ENCODE assay signal across 12 mouse cellular contexts in the genomic region with DNA sequence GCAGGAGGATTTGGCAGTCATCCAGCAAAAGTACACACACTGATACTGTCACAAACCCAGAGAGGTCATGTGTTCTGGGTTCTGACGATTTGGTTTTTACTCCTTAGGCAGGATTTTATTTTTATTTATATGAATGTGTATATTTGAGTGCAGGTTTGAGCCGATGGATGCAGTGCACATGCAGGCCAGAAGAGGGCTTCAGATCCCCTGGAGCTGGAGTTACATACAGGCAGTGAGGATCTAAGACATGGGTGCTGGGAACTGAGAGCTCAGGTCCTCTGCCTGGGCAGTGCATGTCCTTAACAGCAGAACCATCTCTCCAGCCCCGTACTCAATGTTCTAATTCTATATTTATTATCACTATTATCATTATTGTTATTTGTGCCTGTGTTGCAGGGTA.
DNase-seq lines count a peak whose midpoint lies in the region; ATAC-seq and TF ChIP-seq lines count a peak whose summit lies in the region.
"Had no signal": no experiment of that assay in that cellular context is flagged by ENCODE, and none has a peak within 500 bp of the region (broad histone marks: within the 10 kb centered on the region; RNA-seq: fewer than 3 reads in every experiment).

No protein-coding gene starts in this region.

- H3K9ac ChIP-seq in forebrain, postnatal 0 days = no peak overlapping the region
- no peak overlapping the region for H3K9ac ChIP-seq in forebrain, embryonic 13.5 days
- no peak overlapping the region for H3K9ac ChIP-seq in ES-E14 (ENCODE audit: insufficient read depth, low read depth, low read length, poor library complexity, severe bottlenecking)
- H3K9ac ChIP-seq: embryonic facial prominence, embryonic 12.5 days had no signal

- no peaks in the 10 kb centered on the region for H3K27me3 ChIP-seq in forebrain, postnatal 0 days (ENCODE audit: insufficient read depth, low read length)
- H3K27me3 ChIP-seq in forebrain, embryonic 13.5 days = no peaks in the 10 kb centered on the region
- H3K27me3 ChIP-seq: embryonic facial prominence, embryonic 12.5 days had no signal

- ATAC-seq in forebrain, postnatal 0 days = no peak
- no peak for ATAC-seq in forebrain, embryonic 13.5 days

- no peak for TF ChIP-seq POLR2A in cortical plate, adult 2 months (IDR thresholded peaks at IDR 0.05; ENCODE audit: extremely low read depth, insufficient read depth, low read length)

- peaks cover 10% of the 10 kb centered on the region; the same call in 1 of the 2 replicates for H3K4me1 ChIP-seq in forebrain, postnatal 0 days (ENCODE audit: insufficient read depth)
- peaks cover 15% of the 10 kb centered on the region for H3K4me1 ChIP-seq in forebrain, embryonic 13.5 days
- no peaks in the 10 kb centered on the region for H3K4me1 ChIP-seq in ES-E14 (ENCODE audit: control insufficient read depth in 2 of 2, insufficient read depth in 2 of 2, low read length in 2 of 2, poor library complexity in 1 of 2)
- peaks cover 8% of the 10 kb centered on the region; the same call in 1 of the 2 replicates for H3K4me1 ChIP-seq in cortical plate, adult 2 months (ENCODE audit: control insufficient read depth, insufficient read depth, low read length)

- DNase-seq in forebrain, postnatal 0 days = no peak
- no peak for DNase-seq in left cerebral cortex, adult 2 months (ENCODE audit: extremely low spot score in 1 of 2, low spot score in 2 of 2)
- no peak for DNase-seq in left cerebral cortex, postnatal 4 days
- DNase-seq in ES-E14 (ENCODE audit: low read depth, low spot score) = peak; percentile 15
- DNase-seq in frontal cortex, postnatal 14 days (ENCODE audit: low spot score in 2 of 2) = no peak
- DNase-seq in layer of hippocampus, adult 18-20 months (ENCODE audit: low spot score in 2 of 2) = no peak
- DNase-seq: gastrocnemius, postnatal 36 days; right cerebral cortex, postnatal 25 days; thymus, postnatal 14 days had no signal

- H3K27ac ChIP-seq in forebrain, postnatal 0 days (ENCODE audit: low read depth, low read length) = no peak overlapping the region
- H3K27ac ChIP-seq in forebrain, embryonic 13.5 days = no peak overlapping the region
- no peak overlapping the region for H3K27ac ChIP-seq in left cerebral cortex, adult 2 months
- no peak overlapping the region for H3K27ac ChIP-seq in ES-E14 (ENCODE audit: insufficient read depth, low read depth, low read length, poor library complexity, severe bottlenecking)
- no peak overlapping the region for H3K27ac ChIP-seq in cortical plate, adult 2 months (ENCODE audit: insufficient read depth, low read length)
- H3K27ac ChIP-seq: embryonic facial prominence, embryonic 12.5 days had no signal

- H3K9me3 ChIP-seq in forebrain, postnatal 0 days (ENCODE audit: low read length) = no peaks in the 10 kb centered on the region
- no peaks in the 10 kb centered on the region for H3K9me3 ChIP-seq in forebrain, embryonic 13.5 days (replicated peaks)
- no peaks in the 10 kb centered on the region for H3K9me3 ChIP-seq in ES-E14 (ENCODE audit: control insufficient read depth, insufficient read depth, low read depth, low read length)
- H3K9me3 ChIP-seq: embryonic facial prominence, embryonic 12.5 days had no signal

- intact Hi-C loops in left cerebral cortex, adult 2 months (cut with DNase I) = no loop called here
- intact Hi-C loops in left cerebral cortex, postnatal 4 days (cut with DNase I) = no loop called here

- TF ChIP-seq CTCF in forebrain, postnatal 0 days (IDR thresholded peaks at IDR 0.05; ENCODE audit: low read depth) = peak; percentile 36; the same call in 1 of the 2 replicates
- peak; percentile 55 for TF ChIP-seq CTCF in left cerebral cortex, adult 2 months (IDR thresholded peaks at IDR 0.05)
- peak; percentile 36 for TF ChIP-seq CTCF in cortical plate, adult 2 months (IDR thresholded peaks at IDR 0.05; ENCODE audit: extremely low read depth, insufficient read depth, low read length)

- WGBS in forebrain, postnatal 0 days = 71% methylated on average over 3 of the region's 3 CpGs
- WGBS in forebrain, embryonic 13.5 days = 71% methylated on average over 3 of the region's 3 CpGs

- H3K36me3 ChIP-seq in forebrain, postnatal 0 days (ENCODE audit: insufficient read depth) = no peaks in the 10 kb centered on the region
- no peaks in the 10 kb centered on the region for H3K36me3 ChIP-seq in forebrain, embryonic 13.5 days (ENCODE audit: poor library complexity, severe bottlenecking)
- H3K36me3 ChIP-seq in ES-E14 (ENCODE audit: control insufficient read depth, insufficient read depth, low read length, poor library complexity, severe bottlenecking) = no peaks in the 10 kb centered on the region
- H3K36me3 ChIP-seq: embryonic facial prominence, embryonic 12.5 days had no signal

- no peak overlapping the region for H3K4me3 ChIP-seq in forebrain, postnatal 0 days (ENCODE audit: low read depth, low read length)
- no peak overlapping the region for H3K4me3 ChIP-seq in forebrain, embryonic 13.5 days
- no peak overlapping the region for H3K4me3 ChIP-seq in left cerebral cortex, adult 2 months
- no peak overlapping the region for H3K4me3 ChIP-seq in ES-E14 (ENCODE audit: insufficient read depth in 1 of 2, low read depth in 1 of 2, low read length in 2 of 2, poor library complexity in 1 of 2, severe bottlenecking in 1 of 2)
- no peak overlapping the region for H3K4me3 ChIP-seq in cortical plate, adult 2 months (ENCODE audit: insufficient read depth, low read length)
- H3K4me3 ChIP-seq: embryonic facial prominence, embryonic 12.5 days had no signal

- H3K4me2 ChIP-seq in forebrain, postnatal 0 days (ENCODE audit: low read depth) = no peak overlapping the region
- H3K4me2 ChIP-seq in forebrain, embryonic 13.5 days = no peak overlapping the region
- H3K4me2 ChIP-seq: embryonic facial prominence, embryonic 12.5 days had no signal

- in situ Hi-C loops in ES-E14 (cut with MboI; ENCODE audit: low sequenced_read_pairs in 2 of 2, unreplicated experiment in 2 of 2) = no loop called here

TF ChIP-seq in ES-E14, 5 proteins besides CTCF, POLR2A, EP300 and RAD21:
- no peak for TF ChIP-seq ZNF384 (IDR thresholded peaks at IDR 0.05; ENCODE audit: low read depth, low read length)
- TF ChIP-seq HCFC1 (IDR thresholded peaks at IDR 0.05; ENCODE audit: borderline replicate concordance, insufficient read depth, low read length) = no peak
- TF ChIP-seq MAFK (IDR thresholded peaks at IDR 0.05; ENCODE audit: insufficient read depth, low read depth, low read length) = no peak
- no peak for TF ChIP-seq ZC3H11A (IDR thresholded peaks at IDR 0.05; ENCODE audit: borderline replicate concordance, low read depth, low read length)
- no peak for TF ChIP-seq CHD2 (IDR thresholded peaks at IDR 0.05; ENCODE audit: low read depth, low read length)
